Mouse (Mus musculus) layer of hippocampus, postnatal 14 days (tissue): Measurements from ENCODE around the gene Hipk1. TPM values are rescaled to one million over a fixed set of nuclear protein-coding genes. Genes with fewer than 3 reads are reported as not detected.
A peak's percentile ranks its signal among the peaks of the same experiment; 100 is the strongest.

Experiments
- DNase-seq, 2 experiments: peaks; one replicate each; pipeline ENCODE4 v3.0.0; 2021 to 2022; ENCODE audit warnings: low spot score in 2 of 2, mixed read lengths in 1 of 2
- total RNA-seq, 2 experiments: library from RNA; stranded (reverse); gene quantifications; 2 replicates each; pipeline ENCODE4 v1.2.3; 2021

The Hipk1 gene
- total RNA-seq, 2 experiments from 2014 or later, result 91.2 to 91.3 TPM

GRCm38 (mm10) chr3:103716774-103717760 lies 74.3 kb downstream of the Hipk1 start:
- DNase-seq, result no peak

DNA sequence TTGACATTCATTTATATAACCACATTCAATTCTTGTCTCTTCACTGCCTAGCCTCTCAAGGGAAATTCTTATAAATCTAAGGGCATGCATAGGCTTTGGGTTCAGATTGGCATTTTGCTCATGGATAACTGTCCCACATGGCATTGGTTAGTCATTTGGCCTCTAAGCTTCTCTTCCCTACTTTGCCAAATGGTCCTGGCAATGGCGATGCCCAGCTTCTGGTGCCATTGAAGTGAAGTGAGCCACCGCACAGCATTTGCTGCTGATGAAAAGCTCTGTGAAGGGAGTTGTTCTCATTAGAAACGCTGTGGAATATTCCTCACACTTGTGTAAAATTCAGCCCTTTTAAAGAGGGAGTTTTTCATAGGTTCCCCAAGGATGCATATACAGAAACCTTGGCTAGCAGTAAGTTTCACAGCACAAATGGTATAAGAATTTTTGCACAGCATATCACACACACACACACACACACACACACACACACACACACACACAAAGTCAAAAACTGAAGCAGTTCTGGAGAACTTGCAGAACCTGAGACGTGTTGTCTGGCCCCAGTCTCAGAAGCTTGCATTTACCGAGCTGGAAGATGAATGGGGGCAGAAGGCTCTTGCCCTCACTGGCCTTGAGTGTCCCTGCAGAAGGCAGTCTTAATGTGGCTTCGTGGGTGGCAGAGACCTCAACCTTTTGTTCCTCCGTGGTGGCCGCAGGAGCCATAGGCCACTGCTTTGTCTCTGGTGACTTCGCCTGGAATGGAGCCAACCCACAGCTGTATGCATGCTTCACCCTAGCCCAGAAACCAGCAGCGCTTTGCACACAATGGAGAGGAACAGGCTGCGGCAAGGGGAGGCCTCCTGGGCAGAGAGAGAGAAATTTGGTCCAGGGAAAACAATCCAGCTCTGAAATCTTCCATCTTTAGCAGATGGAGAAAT lies 75.3 kb downstream of the Hipk1 start:
- no peak for DNase-seq

GRCm38 (mm10) chr3:103714942-103715341 lies 76.4 kb downstream of the Hipk1 start:
- no peak for DNase-seq

DNA sequence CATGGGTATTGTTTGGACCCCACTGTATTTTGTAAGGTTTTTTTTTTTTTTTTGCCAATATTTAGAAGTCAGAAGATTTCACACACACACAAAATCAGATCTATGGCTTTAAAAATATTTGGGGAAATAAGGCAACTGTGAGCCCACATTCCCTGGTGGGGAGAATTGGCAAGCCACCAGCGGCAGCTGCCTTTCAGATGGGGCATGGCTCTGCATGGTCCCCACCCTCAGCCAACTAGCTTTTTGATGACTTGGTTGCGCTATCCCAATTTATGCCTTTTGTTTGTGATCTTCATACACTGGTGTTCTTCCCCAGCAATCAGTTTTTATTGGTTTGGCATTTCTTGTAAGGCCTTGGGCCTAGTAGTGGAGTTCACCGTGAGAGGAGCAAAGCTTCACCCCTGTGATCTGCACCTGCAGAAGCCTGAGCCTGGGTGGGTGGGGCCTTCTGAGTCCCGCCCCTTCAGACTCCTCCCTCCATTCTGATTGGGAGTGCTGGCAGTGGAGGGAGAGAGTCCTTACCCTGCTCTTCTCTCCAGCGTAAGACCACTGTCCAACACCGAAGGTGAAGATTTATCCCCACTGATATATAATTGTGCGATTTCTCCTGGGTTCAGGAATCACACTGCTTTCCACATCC lies 77.0 kb downstream of the Hipk1 start:
- DNase-seq, result no peak

DNA sequence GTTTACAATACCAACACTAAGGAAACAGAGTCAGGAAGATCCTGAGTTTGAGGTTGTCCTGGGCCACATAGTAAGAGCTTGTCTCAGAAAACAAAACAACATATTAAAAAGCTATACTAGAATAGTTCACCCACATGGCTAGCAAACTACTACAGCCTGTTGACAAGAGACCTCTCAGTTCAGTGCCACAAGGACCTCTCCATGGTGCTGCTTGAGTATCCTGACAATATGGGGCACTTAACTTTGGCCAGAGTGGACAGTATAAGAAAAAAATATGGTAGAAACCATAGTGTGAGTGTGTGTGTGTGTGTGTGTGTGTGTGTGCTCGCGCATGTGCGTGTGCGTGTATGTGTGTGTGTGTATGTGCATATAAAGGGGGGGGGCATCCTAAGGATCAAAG lies 79.2 kb downstream of the Hipk1 start:
- DNase-seq, result no peak

- DNase-seq, result no peak
Observed at GRCm38 (mm10) chr3:103709470-103710040, 81.8 kb downstream of the Hipk1 start.

DNA sequence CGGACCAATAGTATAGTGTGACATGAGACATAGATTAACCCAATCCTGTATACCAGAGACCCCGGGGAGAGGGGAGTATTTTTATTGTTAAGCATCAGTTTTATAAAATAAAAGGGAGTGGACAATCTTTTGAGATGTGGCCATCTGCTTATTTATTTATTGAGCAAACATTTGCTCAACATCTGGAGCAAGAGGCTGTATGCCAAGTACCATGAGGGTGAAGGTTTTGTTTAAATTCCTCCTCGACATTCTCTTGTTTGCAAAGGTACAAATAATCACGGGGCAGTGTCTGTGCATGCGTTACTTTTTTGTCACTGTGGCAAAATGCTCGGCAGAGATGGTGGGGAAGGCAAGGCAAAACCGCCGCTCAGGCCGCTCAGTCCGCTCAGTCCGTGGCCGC lies 85.9 kb downstream of the Hipk1 start:
- no peak for DNase-seq

DNA sequence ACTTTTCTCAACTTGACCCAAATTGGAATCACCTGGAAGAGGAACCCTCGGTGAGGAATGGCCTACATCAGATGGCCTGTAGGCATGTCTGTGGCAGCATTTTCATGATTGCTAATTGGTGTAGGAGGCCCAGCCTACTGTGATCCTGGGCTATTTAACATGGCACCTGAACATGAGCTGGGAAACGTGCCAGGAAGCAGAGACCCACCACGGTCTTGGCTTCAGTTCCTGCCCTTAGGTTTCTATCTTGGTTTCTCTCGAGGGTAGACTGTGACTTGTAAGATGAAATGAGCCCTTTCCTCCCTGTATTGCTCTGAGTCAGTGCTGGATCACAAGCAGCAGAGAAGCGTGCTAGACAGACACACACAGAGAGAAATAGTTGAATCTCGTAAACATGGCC lies 86.7 kb downstream of the Hipk1 start:
- no peak for DNase-seq

DNA sequence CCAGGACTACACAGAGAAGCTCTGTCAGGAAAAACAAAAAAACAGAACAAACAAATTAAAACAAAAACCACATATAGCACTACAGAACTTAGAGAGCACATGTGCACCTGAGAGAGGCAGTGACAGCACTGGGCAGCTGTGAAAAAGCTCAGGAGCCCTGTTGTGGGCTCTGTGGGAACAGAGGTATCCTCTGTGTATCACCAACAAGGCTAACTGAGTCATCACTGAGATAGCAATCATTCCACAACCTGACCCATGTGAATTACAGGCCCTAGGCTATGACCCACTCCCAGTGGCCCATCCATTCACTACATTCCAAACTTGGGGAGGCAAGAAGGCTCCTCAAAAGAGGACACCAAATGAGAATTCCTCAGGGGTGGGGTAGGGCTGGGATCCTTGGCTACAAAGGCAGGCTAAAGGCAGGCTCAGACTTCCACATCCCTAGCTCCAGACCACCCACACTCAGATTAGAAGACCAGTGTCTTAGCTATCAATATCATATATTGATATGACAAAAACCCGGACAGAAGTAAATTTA lies 94.9 kb downstream of the Hipk1 start:
- no peak for DNase-seq

GRCm38 (mm10) chr3:103695556-103695955 lies 95.8 kb downstream of the Hipk1 start:
- no peak for DNase-seq

GRCm38 (mm10) chr3:103690506-103690905 lies 100.9 kb downstream of the Hipk1 start:
- peak in 1 of 2 experiments; percentile 16 for DNase-seq

Other genes with a start within 250 kb of the Hipk1 start
- gene Syt6, start 216.3 kb downstream of the Hipk1 start, total RNA-seq, result 1 to 10 TPM; 8.3 to 8.8 TPM
- gene Atg4a-ps, start 145.5 kb downstream of the Hipk1 start, total RNA-seq, result under 1 TPM in 1 of 2 experiments, not detected in 1; 0.90 TPM
- 10 to 100 TPM; 11.1 to 12.6 TPM for gene Olfml3, start 53.6 kb downstream of the Hipk1 start, total RNA-seq
- not detected for gene Gm10964, start 52.2 kb downstream of the Hipk1 start, total RNA-seq
- 1 to 10 TPM; 8.9 to 9.1 TPM for gene Dclre1b, start 17.9 kb upstream of the Hipk1 start, total RNA-seq
- gene Ap4b1, start 18.0 kb upstream of the Hipk1 start, total RNA-seq, result 10 to 100 TPM; 13.0 to 16.2 TPM
- under 1 TPM; 0.30 to 0.45 TPM for gene Gm43064, start 18.0 kb upstream of the Hipk1 start, total RNA-seq
- gene Bcl2l15, start 41.0 kb upstream of the Hipk1 start, total RNA-seq, result 1 to 10 TPM in 1 of 2 experiments, under 1 TPM in 1; 0.88 to 1.2 TPM
- gene Ptpn22, start 68.2 kb upstream of the Hipk1 start, total RNA-seq, result 1 to 10 TPM; 1.2 to 1.5 TPM
- 10 to 100 TPM; 16.5 to 17.3 TPM for gene Rsbn1, start 122.6 kb upstream of the Hipk1 start, total RNA-seq
- gene Phtf1, start 176.5 kb upstream of the Hipk1 start, total RNA-seq, result 10 to 100 TPM; 39.2 to 39.7 TPM